Mouse (Mus musculus) testis, adult 2 months (tissue): ENCODE results near the gene Cyp2e1. TPM values are rescaled to one million over a fixed set of nuclear protein-coding genes. Genes with fewer than 3 reads are reported as not detected.

Experiments used
- H3K27ac ChIP-seq: fragments of 200-500 bp; 2 replicates; pipeline ENCODE4 v1.5.1; 2012; ENCODE audit warnings: low read depth, low read length; ENCODE audit not compliant: control insufficient read depth, insufficient read depth
- H3K27me3 ChIP-seq: fragments of 200-500 bp; 2 replicates; pipeline ENCODE4 v1.6.1; 2012; ENCODE audit warnings: mild to moderate bottlenecking, low read length, moderate library complexity; ENCODE audit not compliant: control insufficient read depth, insufficient read depth
- H3K36me3 ChIP-seq: fragments of 200-500 bp; 2 replicates; pipeline ENCODE4 v1.6.1; 2012; ENCODE audit warnings: mild to moderate bottlenecking, low read length; ENCODE audit not compliant: control insufficient read depth, insufficient read depth
- H3K4me1 ChIP-seq: fragments of 200-500 bp; 2 replicates; pipeline ENCODE4 v1.6.1; 2012; ENCODE audit warnings: low read length; ENCODE audit not compliant: control insufficient read depth, insufficient read depth
- H3K4me3 ChIP-seq: fragments of 200-500 bp; 2 replicates; pipeline ENCODE4 v1.5.1; 2012; ENCODE audit warnings: low read depth, mild to moderate bottlenecking, low read length, moderate library complexity, mixed read lengths; ENCODE audit not compliant: control insufficient read depth
- CTCF ChIP-seq: fragments of 200-500 bp; IDR thresholded peaks from 2 replicates; pipeline ENCODE4 v1.5.1; 2012; ENCODE audit warnings: low read depth, mild to moderate bottlenecking, inconsistent platforms, low read length, moderate library complexity; ENCODE audit not compliant: control insufficient read depth, insufficient read depth, insufficient replicate concordance
- POLR2A ChIP-seq: fragments of 200-500 bp; IDR thresholded peaks from 2 replicates; pipeline ENCODE4 v1.6.1; 2012; ENCODE audit warnings: low read depth, mild to moderate bottlenecking, inconsistent platforms, low read length, moderate library complexity; ENCODE audit not compliant: control insufficient read depth
- polyA plus RNA-seq: library from polyadenylated mRNA; depleted of rRNA; stranded (reverse); fragments of >200 nt; gene quantifications from 2 replicates; pipeline ENCODE4 v1.2.3, GENCODE M21; 2012; rRNA removed

The Cyp2e1 gene
- polyA plus RNA-seq, result 0.33 and 0.84 TPM in 2 replicates

DNA sequence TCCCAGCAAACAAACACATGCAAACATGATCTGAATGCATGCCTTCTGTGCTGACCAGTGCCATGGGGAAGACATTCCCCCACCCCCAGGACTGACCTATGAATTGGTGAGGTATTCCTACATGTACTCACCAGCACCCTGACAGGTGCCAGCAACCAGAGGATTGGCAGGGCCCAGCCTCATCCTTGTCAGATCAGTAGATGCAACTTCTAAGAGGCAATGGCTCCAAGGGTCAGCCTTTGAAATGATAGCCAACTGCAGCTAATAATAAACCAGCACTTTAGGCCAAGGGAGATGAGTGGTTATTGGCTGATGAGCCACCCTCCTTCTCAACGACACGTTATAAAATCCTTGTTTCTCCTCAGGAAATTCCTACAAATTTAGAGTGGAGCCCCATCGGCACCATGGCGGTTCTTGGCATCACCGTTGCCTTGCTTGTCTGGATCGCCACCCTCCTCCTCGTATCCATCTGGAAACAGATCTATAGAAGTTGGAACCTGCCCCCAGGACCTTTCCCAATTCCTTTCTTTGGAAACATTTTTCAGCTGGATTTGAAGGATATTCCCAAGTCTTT lies at the start of gene Cyp2e1:
Gene Cyp2e1 (plus strand): TSS at position 293 of the 574 bp plus-strand sequence.
- TF ChIP-seq POLR2A (no peak), CTCF (no peak)
- Histone ChIP-seq H3K4me1 (no peaks in the 10 kb centered on the region), H3K36me3 (no peaks in the 10 kb centered on the region), H3K27me3 (no peaks in the 10 kb centered on the region), H3K4me3 (no peak within 1 kb of the TSS), H3K27ac (no peak within 1 kb of the TSS)

GRCm38 (mm10) chr7:140717155-140718055 lies 46.1 kb upstream of the Cyp2e1 start:
- H3K27me3 ChIP-seq, result no peaks in the 10 kb centered on the region
- no peaks in the 10 kb centered on the region for H3K4me1 ChIP-seq
- TF ChIP-seq POLR2A, result no peak
- TF ChIP-seq CTCF, result no peak
- no peak overlapping the region for H3K27ac ChIP-seq
- H3K36me3 ChIP-seq, result no peaks in the 10 kb centered on the region
- no peak overlapping the region for H3K4me3 ChIP-seq

- H3K27ac ChIP-seq, result no peak overlapping the region
- no peaks in the 10 kb centered on the region for H3K27me3 ChIP-seq
- no peaks in the 10 kb centered on the region for H3K36me3 ChIP-seq
- H3K4me3 ChIP-seq, result no peak overlapping the region
- no peaks in the 10 kb centered on the region for H3K4me1 ChIP-seq
- TF ChIP-seq POLR2A, result no peak
- no peak for TF ChIP-seq CTCF
These were observed 42.4 kb upstream of the Cyp2e1 start for GRCm38 (mm10) chr7:140721095-140721494.

GRCm38 (mm10) chr7:140725558-140725957 lies 38.0 kb upstream of the Cyp2e1 start:
- no peaks in the 10 kb centered on the region for H3K27me3 ChIP-seq
- TF ChIP-seq POLR2A (no peak), CTCF (no peak)
- no peaks in the 10 kb centered on the region for H3K4me1 ChIP-seq
- no peak overlapping the region for H3K4me3 ChIP-seq
- no peak overlapping the region for H3K27ac ChIP-seq
- H3K36me3 ChIP-seq, result no peaks in the 10 kb centered on the region

DNA sequence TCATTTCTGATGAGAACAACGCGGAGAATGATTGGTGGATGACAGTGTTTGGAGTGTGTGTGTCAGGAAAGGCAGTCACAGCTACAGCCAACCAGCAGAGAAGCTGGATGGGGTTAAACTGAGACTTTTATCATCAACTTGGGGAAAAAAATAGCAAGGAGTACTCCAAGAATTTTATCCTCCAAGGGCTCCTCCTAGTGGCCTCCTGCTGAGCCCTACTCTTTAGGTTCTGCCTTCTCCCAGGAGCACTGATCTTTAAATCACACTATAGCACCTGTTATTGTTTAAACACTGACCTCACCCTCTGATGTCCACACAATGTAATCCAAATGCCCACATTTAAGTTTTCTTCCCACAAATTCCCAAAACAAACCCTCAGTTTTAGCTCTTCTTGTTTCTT lies 30.4 kb upstream of the Cyp2e1 start:
- no peak overlapping the region for H3K27ac ChIP-seq
- no peaks in the 10 kb centered on the region for H3K27me3 ChIP-seq
- H3K4me3 ChIP-seq, result no peak overlapping the region
- H3K36me3 ChIP-seq, result no peaks in the 10 kb centered on the region
- TF ChIP-seq CTCF, result no peak
- TF ChIP-seq POLR2A, result no peak
- H3K4me1 ChIP-seq, result no peaks in the 10 kb centered on the region

DNA sequence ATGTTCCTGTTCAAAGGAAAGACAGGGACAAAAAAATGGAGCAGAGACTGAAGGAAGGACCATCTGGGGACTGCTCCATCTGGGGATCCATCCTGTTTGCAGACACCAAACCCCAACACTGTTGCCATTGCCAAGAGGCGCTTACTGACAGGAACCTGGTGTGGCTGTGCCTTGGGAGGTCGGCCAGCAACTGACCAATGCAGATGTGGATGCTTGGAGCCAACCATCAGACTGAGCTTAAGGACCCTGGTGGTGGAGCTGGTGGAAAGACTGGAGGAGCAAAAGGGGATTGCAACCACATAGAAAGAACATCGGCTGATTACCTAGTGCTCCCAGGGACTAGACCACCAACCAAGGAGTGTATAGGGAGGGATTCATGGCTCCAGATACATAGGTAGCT lies 16.1 kb upstream of the Cyp2e1 start:
- TF ChIP-seq CTCF (no peak), POLR2A (no peak)
- no peaks in the 10 kb centered on the region for H3K27me3 ChIP-seq

GRCm38 (mm10) chr7:140748116-140748826 lies 15.3 kb upstream of the Cyp2e1 start:
- Histone ChIP-seq H3K36me3 (no peaks in the 10 kb centered on the region), H3K4me3 (no peak overlapping the region), H3K27ac (no peak overlapping the region), H3K27me3 (no peaks in the 10 kb centered on the region), H3K4me1 (no peaks in the 10 kb centered on the region)
- no peak for TF ChIP-seq POLR2A
- no peak for TF ChIP-seq CTCF

More for the DNA sequence above, 16.1 kb upstream of the Cyp2e1 start:
- H3K4me1 ChIP-seq, result no peaks in the 10 kb centered on the region
- H3K4me3 ChIP-seq, result no peak overlapping the region
- peak overlapping the region; percentile 32; the same call in 1 of the 2 replicates for H3K27ac ChIP-seq
- H3K36me3 ChIP-seq, result no peaks in the 10 kb centered on the region
